Mouse (Mus musculus): ENCODE measurements around the gene Phf23. TPM values are rescaled to one million over a fixed set of nuclear protein-coding genes. Genes with fewer than 3 reads are reported as not detected.

Phf23 gene
- polyA plus RNA-seq (2014; fragmentation: Nextera tagmentation; extraction: Ambion mirVana) = 41.3 and 48.9 TPM in 2 replicates

GRCm38 (mm10) chr11:69995391-69995960, at the start of gene Phf23:
Gene Phf23, plus strand, starts transcription at chr11:69995777.
- H3K27ac ChIP-seq (replicated peaks; ENCODE audit: low read depth, low read length) = peak within 1 kb of the TSS; percentile 92
- H3K4me2 ChIP-seq (ENCODE audit: low read length) = peak within 1 kb of the TSS; percentile 71
- H3K36me3 ChIP-seq (ENCODE audit: control insufficient read depth, insufficient read depth, low read length) = peaks cover 38% of the 10 kb centered on the region
- peak within 1 kb of the TSS; percentile 91 for H3K4me3 ChIP-seq (replicated peaks; ENCODE audit: low read depth, low read length)
- H3K9me3 ChIP-seq (ENCODE audit: control insufficient read depth, low read length) = no peaks in the 10 kb centered on the region
- DNase-seq = peak; percentile 99
- peak; percentile 82 for ATAC-seq (ENCODE audit: low FRiP score, low TSS enrichment)
- WGBS = under 1% methylated on average over 36 of the region's 36 CpGs
- H3K9ac ChIP-seq (replicated peaks; ENCODE audit: low read length) = peak within 1 kb of the TSS; percentile 83
- peaks cover 20% of the 10 kb centered on the region for H3K4me1 ChIP-seq (ENCODE audit: control insufficient read depth, insufficient read depth, low read length)
- H3K27me3 ChIP-seq (ENCODE audit: control insufficient read depth, insufficient read depth, low read length) = no peaks in the 10 kb centered on the region

- ATAC-seq (ENCODE audit: low FRiP score, low TSS enrichment) = no peak
- Histone ChIP-seq H3K4me2 (ENCODE audit: low read length) (no peak overlapping the region), H3K9ac (replicated peaks; ENCODE audit: low read length) (no peak overlapping the region), H3K27me3 (ENCODE audit: control insufficient read depth, insufficient read depth, low read length) (peaks cover 5% of the 10 kb centered on the region; the same call in 1 of the 2 replicates), H3K9me3 (ENCODE audit: control insufficient read depth, low read length) (no peaks in the 10 kb centered on the region), H3K36me3 (ENCODE audit: control insufficient read depth, insufficient read depth, low read length) (0 out of 2 replicates have a peak, but pooled peaks cover 2% of the 10 kb centered on the region), H3K4me3 (replicated peaks; ENCODE audit: low read depth, low read length) (no peak overlapping the region), H3K27ac (replicated peaks; ENCODE audit: low read depth, low read length) (no peak overlapping the region), H3K4me1 (ENCODE audit: control insufficient read depth, insufficient read depth, low read length) (peaks cover 9% of the 10 kb centered on the region)
- WGBS = 96% methylated on average over 18 of the region's 18 CpGs
- DNase-seq = no peak
Observed at GRCm38 (mm10) chr11:69945997-69946891, 49.3 kb upstream of the Phf23 start.

GRCm38 (mm10) chr11:69947337-69948065, 48.1 kb upstream of the Phf23 start:
- Histone ChIP-seq H3K4me1 (ENCODE audit: control insufficient read depth, insufficient read depth, low read length) (peaks cover 9% of the 10 kb centered on the region), H3K27ac (replicated peaks; ENCODE audit: low read depth, low read length) (no peak overlapping the region), H3K4me3 (replicated peaks; ENCODE audit: low read depth, low read length) (peak overlapping the region; percentile 41), H3K4me2 (ENCODE audit: low read length) (peak overlapping the region; percentile 56), H3K9me3 (ENCODE audit: control insufficient read depth, low read length) (no peaks in the 10 kb centered on the region), H3K27me3 (ENCODE audit: control insufficient read depth, insufficient read depth, low read length) (peaks cover 5% of the 10 kb centered on the region; the same call in 1 of the 2 replicates), H3K36me3 (ENCODE audit: control insufficient read depth, insufficient read depth, low read length) (0 out of 2 replicates have a peak, but pooled peaks cover 2% of the 10 kb centered on the region), H3K9ac (replicated peaks; ENCODE audit: low read length) (peak overlapping the region; percentile 29; the same call in 1 of the 2 replicates)
- 2% methylated on average over 29 of the region's 29 CpGs for WGBS
- DNase-seq = peak; percentile 47
- ATAC-seq (ENCODE audit: low FRiP score, low TSS enrichment) = peak; percentile 44; the same call in 1 of the 2 replicates

- peak within 1 kb of the TSS; percentile 29; the same call in 1 of the 2 replicates for H3K9ac ChIP-seq (replicated peaks; ENCODE audit: low read length)
- DNase-seq (peak; percentile 91), ATAC-seq (ENCODE audit: low FRiP score, low TSS enrichment) (peak; percentile 92)
- peak within 1 kb of the TSS; percentile 41 for H3K4me3 ChIP-seq (replicated peaks; ENCODE audit: low read depth, low read length)
- H3K4me2 ChIP-seq (ENCODE audit: low read length) = peak within 1 kb of the TSS; percentile 56
- H3K27me3 ChIP-seq (ENCODE audit: control insufficient read depth, insufficient read depth, low read length) = peaks cover 5% of the 10 kb centered on the region; the same call in 1 of the 2 replicates
- no peaks in the 10 kb centered on the region for H3K9me3 ChIP-seq (ENCODE audit: control insufficient read depth, low read length)
- WGBS = 0% methylated on average over 34 of the region's 34 CpGs
- H3K27ac ChIP-seq (replicated peaks; ENCODE audit: low read depth, low read length) = 0 out of 2 replicates have a peak within 1 kb of the TSS, but pooled peaks have one; percentile 13
- 0 out of 2 replicates have a peak, but pooled peaks cover 2% of the 10 kb centered on the region for H3K36me3 ChIP-seq (ENCODE audit: control insufficient read depth, insufficient read depth, low read length)
- peaks cover 9% of the 10 kb centered on the region for H3K4me1 ChIP-seq (ENCODE audit: control insufficient read depth, insufficient read depth, low read length)
Observed at GRCm38 (mm10) chr11:69948066-69948762, 47.4 kb upstream of the Phf23 start, which contains the start of gene Slc2a4. Gene Slc2a4, minus strand, starts transcription at chr11:69948188.

- WGBS = 0% methylated on average over 14 of the region's 14 CpGs
- ATAC-seq (ENCODE audit: low FRiP score, low TSS enrichment) = peak; percentile 51
- H3K4me3 ChIP-seq (replicated peaks; ENCODE audit: low read depth, low read length) = peak overlapping the region; percentile 41
- peaks cover 5% of the 10 kb centered on the region; the same call in 1 of the 2 replicates for H3K27me3 ChIP-seq (ENCODE audit: control insufficient read depth, insufficient read depth, low read length)
- H3K4me1 ChIP-seq (ENCODE audit: control insufficient read depth, insufficient read depth, low read length) = peaks cover 9% of the 10 kb centered on the region
- peak overlapping the region; percentile 56 for H3K4me2 ChIP-seq (ENCODE audit: low read length)
- H3K9ac ChIP-seq (replicated peaks; ENCODE audit: low read length) = no peak overlapping the region; the same call in 1 of the 2 replicates
- 0 out of 2 replicates have a peak, but pooled peaks cover 2% of the 10 kb centered on the region for H3K36me3 ChIP-seq (ENCODE audit: control insufficient read depth, insufficient read depth, low read length)
- no peaks in the 10 kb centered on the region for H3K9me3 ChIP-seq (ENCODE audit: control insufficient read depth, low read length)
- 0 out of 2 replicates have a peak overlapping the region, but pooled peaks have one; percentile 13 for H3K27ac ChIP-seq (replicated peaks; ENCODE audit: low read depth, low read length)
- DNase-seq = peak; percentile 89
Observed at GRCm38 (mm10) chr11:69948763-69949150, 46.8 kb upstream of the Phf23 start.

GRCm38 (mm10) chr11:69950807-69951459, 44.6 kb upstream of the Phf23 start:
- H3K36me3 ChIP-seq (ENCODE audit: control insufficient read depth, insufficient read depth, low read length) = no peaks in the 10 kb centered on the region
- H3K4me1 ChIP-seq (ENCODE audit: control insufficient read depth, insufficient read depth, low read length) = peaks cover 9% of the 10 kb centered on the region
- no peak overlapping the region for H3K9ac ChIP-seq (replicated peaks; ENCODE audit: low read length)
- 50% methylated on average over 4 of the region's 4 CpGs for WGBS
- no peak overlapping the region for H3K4me2 ChIP-seq (ENCODE audit: low read length)
- peaks cover 5% of the 10 kb centered on the region; the same call in 1 of the 2 replicates for H3K27me3 ChIP-seq (ENCODE audit: control insufficient read depth, insufficient read depth, low read length)
- no peak for ATAC-seq (ENCODE audit: low FRiP score, low TSS enrichment)
- H3K4me3 ChIP-seq (replicated peaks; ENCODE audit: low read depth, low read length) = no peak overlapping the region
- no peak overlapping the region for H3K27ac ChIP-seq (replicated peaks; ENCODE audit: low read depth, low read length)
- no peaks in the 10 kb centered on the region for H3K9me3 ChIP-seq (ENCODE audit: control insufficient read depth, low read length)
- DNase-seq = peak; percentile 4

- peaks cover 5% of the 10 kb centered on the region; the same call in 1 of the 2 replicates for H3K27me3 ChIP-seq (ENCODE audit: control insufficient read depth, insufficient read depth, low read length)
- no peak for ATAC-seq (ENCODE audit: low FRiP score, low TSS enrichment)
- H3K4me1 ChIP-seq (ENCODE audit: control insufficient read depth, insufficient read depth, low read length) = peaks cover 9% of the 10 kb centered on the region
- H3K36me3 ChIP-seq (ENCODE audit: control insufficient read depth, insufficient read depth, low read length) = no peaks in the 10 kb centered on the region
- no peak overlapping the region for H3K4me2 ChIP-seq (ENCODE audit: low read length)
- DNase-seq = no peak
- no peak overlapping the region for H3K4me3 ChIP-seq (replicated peaks; ENCODE audit: low read depth, low read length)
- H3K9me3 ChIP-seq (ENCODE audit: control insufficient read depth, low read length) = no peaks in the 10 kb centered on the region
- H3K27ac ChIP-seq (replicated peaks; ENCODE audit: low read depth, low read length) = no peak overlapping the region
- H3K9ac ChIP-seq (replicated peaks; ENCODE audit: low read length) = no peak overlapping the region
- WGBS = 31% methylated on average over 1 of the region's 1 CpGs
Observed at GRCm38 (mm10) chr11:69952274-69952673, 43.3 kb upstream of the Phf23 start.
